ENCODE assay signal across 25 mouse cellular contexts in the genomic region with DNA sequence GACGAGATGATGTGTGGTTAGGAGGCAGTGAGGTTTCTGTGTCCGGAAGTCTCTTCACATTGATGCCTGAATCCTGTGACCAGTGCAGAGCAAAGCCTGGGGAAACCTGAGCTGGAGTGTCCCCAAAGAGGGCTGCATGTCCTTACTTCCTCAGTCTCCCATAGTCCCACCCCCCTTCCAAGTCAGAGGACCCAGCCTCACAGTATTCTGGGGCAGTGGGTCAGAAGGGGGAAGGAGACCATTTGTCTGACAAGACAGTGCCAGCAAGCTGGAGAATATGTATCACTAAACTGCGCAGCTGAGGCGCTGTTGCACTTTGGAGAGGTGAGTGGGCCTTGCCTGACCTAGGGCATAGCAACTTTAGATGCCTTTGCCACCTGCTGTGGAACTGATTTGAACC. TPM values are rescaled to one million over a fixed set of nuclear protein-coding genes. Genes with fewer than 3 reads are reported as not detected.
A peak's percentile ranks its signal among the peaks of the same experiment; 100 is the strongest.
DNase-seq lines count a peak whose midpoint lies in the region; ATAC-seq and TF ChIP-seq lines count a peak whose summit lies in the region.
"Had no signal": no experiment of that assay in that cellular context is flagged by ENCODE, and none has a peak within 500 bp of the region (broad histone marks: within the 10 kb centered on the region; RNA-seq: fewer than 3 reads in every experiment).

No protein-coding gene starts in this region.

- H3K27me3 ChIP-seq in limb, embryonic 11.5 days (ENCODE audit: control insufficient read depth, insufficient read depth, low read length), result no peaks in the 10 kb centered on the region
- no peaks in the 10 kb centered on the region for H3K27me3 ChIP-seq in limb, embryonic 10.5 days (ENCODE audit: low read depth, poor library complexity, severe bottlenecking)
- H3K27me3 ChIP-seq in liver, postnatal 0 days (ENCODE audit: insufficient read depth, low read length), result no peaks in the 10 kb centered on the region
- no peaks in the 10 kb centered on the region for H3K27me3 ChIP-seq in hindbrain, embryonic 16.5 days (replicated peaks; ENCODE audit: control insufficient read depth, insufficient read depth, low read length)
- H3K27me3 ChIP-seq: embryonic facial prominence, embryonic 13.5 days; embryonic facial prominence, embryonic 15.5 days; forebrain, embryonic 12.5 days had no signal

- no peaks in the 10 kb centered on the region for H3K9me3 ChIP-seq in limb, embryonic 11.5 days (ENCODE audit: control insufficient read depth, low read length)
- no peaks in the 10 kb centered on the region for H3K9me3 ChIP-seq in limb, embryonic 10.5 days (replicated peaks)
- H3K9me3 ChIP-seq in liver, postnatal 0 days (ENCODE audit: low read length), result no peaks in the 10 kb centered on the region
- no peaks in the 10 kb centered on the region for H3K9me3 ChIP-seq in hindbrain, embryonic 16.5 days (ENCODE audit: control insufficient read depth, low read length)
- H3K9me3 ChIP-seq: embryonic facial prominence, embryonic 13.5 days; embryonic facial prominence, embryonic 15.5 days; forebrain, embryonic 10.5 days; forebrain, embryonic 12.5 days had no signal

- H3K4me3 ChIP-seq in limb, embryonic 11.5 days (ENCODE audit: low read depth, low read length), result no peak overlapping the region
- H3K4me3 ChIP-seq in limb, embryonic 10.5 days, result no peak overlapping the region
- no peak overlapping the region for H3K4me3 ChIP-seq in liver, postnatal 0 days (ENCODE audit: low read depth, low read length)
- no peak overlapping the region for H3K4me3 ChIP-seq in hindbrain, embryonic 16.5 days (ENCODE audit: low read length)
- H3K4me3 ChIP-seq: embryonic facial prominence, embryonic 13.5 days; embryonic facial prominence, embryonic 15.5 days; erythroblast, embryonic 14.5 days; forebrain, embryonic 10.5 days; forebrain, embryonic 12.5 days had no signal

- peak; percentile 14 for DNase-seq in limb, embryonic 11.5 days (ENCODE audit: low spot score)
- DNase-seq in limb, embryonic 10.5 days (ENCODE audit: low spot score), result no peak
- DNase-seq in liver, postnatal 0 days, result peak; percentile 7
- DNase-seq in liver, result no peak
- DNase-seq: adrenal gland, adult 2 months; adrenal gland, postnatal 10 days; adrenal gland, postnatal 25 days; cerebellum, adult 11 months; cerebellum, adult 18-20 months; cerebellum, adult 8-10 months; cerebellum, adult 9-11 months; cerebellum, postnatal 14 days; cerebellum, postnatal 36 days; embryo, embryonic 11 days had no signal

- ATAC-seq in limb, embryonic 11.5 days (ENCODE audit: insufficient number of reproducible peaks, low FRiP score, low TSS enrichment, low read depth), result no peak
- no peak for ATAC-seq in liver, postnatal 0 days
- ATAC-seq in hindbrain, embryonic 16.5 days, result no peak
- ATAC-seq: forebrain, embryonic 14.5 days; forebrain, embryonic 16.5 days had no signal

- H3K9ac ChIP-seq in limb, embryonic 11.5 days (ENCODE audit: low read length), result no peak overlapping the region
- H3K9ac ChIP-seq in liver, postnatal 0 days (replicated peaks), result no peak overlapping the region
- H3K9ac ChIP-seq in hindbrain, embryonic 16.5 days (ENCODE audit: low read depth, low read length), result no peak overlapping the region
- H3K9ac ChIP-seq: embryonic facial prominence, embryonic 13.5 days; embryonic facial prominence, embryonic 15.5 days; forebrain, embryonic 12.5 days had no signal

- no peaks in the 10 kb centered on the region for H3K36me3 ChIP-seq in limb, embryonic 11.5 days (ENCODE audit: control insufficient read depth, insufficient read depth, low read length)
- no peaks in the 10 kb centered on the region for H3K36me3 ChIP-seq in limb, embryonic 10.5 days
- no peaks in the 10 kb centered on the region for H3K36me3 ChIP-seq in liver, postnatal 0 days (replicated peaks; ENCODE audit: insufficient read depth, low read length)
- no peaks in the 10 kb centered on the region for H3K36me3 ChIP-seq in hindbrain, embryonic 16.5 days (ENCODE audit: control insufficient read depth, insufficient read depth, low read length)
- H3K36me3 ChIP-seq: embryonic facial prominence, embryonic 13.5 days; embryonic facial prominence, embryonic 15.5 days; forebrain, embryonic 10.5 days; forebrain, embryonic 12.5 days had no signal

- H3K27ac ChIP-seq in limb, embryonic 11.5 days (replicated peaks; ENCODE audit: low read depth, low read length), result no peak overlapping the region
- no peak overlapping the region for H3K27ac ChIP-seq in limb, embryonic 10.5 days
- H3K27ac ChIP-seq in liver, postnatal 0 days (ENCODE audit: low read depth), result no peak overlapping the region
- no peak overlapping the region for H3K27ac ChIP-seq in hindbrain, embryonic 16.5 days (ENCODE audit: low read depth, low read length)
- H3K27ac ChIP-seq: embryonic facial prominence, embryonic 13.5 days; embryonic facial prominence, embryonic 15.5 days; forebrain, embryonic 10.5 days; forebrain, embryonic 12.5 days had no signal

- 90% methylated on average over 4 of the region's 4 CpGs for WGBS in limb, embryonic 11.5 days
- 89% methylated on average over 4 of the region's 4 CpGs for WGBS in limb, embryonic 10.5 days
- WGBS in liver, postnatal 0 days (ENCODE audit: insufficient replicate concordance), result 77% methylated on average over 4 of the region's 4 CpGs
- 85% methylated on average over 4 of the region's 4 CpGs for WGBS in hindbrain, embryonic 16.5 days

- no peak for TF ChIP-seq CTCF in liver, postnatal 0 days (IDR thresholded peaks at IDR 0.05; ENCODE audit: low read depth)

- H3K4me1 ChIP-seq in limb, embryonic 11.5 days (ENCODE audit: control insufficient read depth, insufficient read depth, low read length), result no peaks in the 10 kb centered on the region
- no peaks in the 10 kb centered on the region for H3K4me1 ChIP-seq in limb, embryonic 10.5 days
- no peaks in the 10 kb centered on the region for H3K4me1 ChIP-seq in liver, postnatal 0 days (ENCODE audit: insufficient read depth)
- no peaks in the 10 kb centered on the region for H3K4me1 ChIP-seq in hindbrain, embryonic 16.5 days (ENCODE audit: control insufficient read depth, insufficient read depth, low read depth, low read length)
- H3K4me1 ChIP-seq: embryonic facial prominence, embryonic 13.5 days; embryonic facial prominence, embryonic 15.5 days; forebrain, embryonic 10.5 days; forebrain, embryonic 12.5 days had no signal

- no peak overlapping the region for H3K4me2 ChIP-seq in limb, embryonic 11.5 days (ENCODE audit: low read depth, severe bottlenecking)
- no peak overlapping the region for H3K4me2 ChIP-seq in liver, postnatal 0 days (ENCODE audit: low read depth, low read length)
- H3K4me2 ChIP-seq in hindbrain, embryonic 16.5 days (ENCODE audit: low read length), result no peak overlapping the region
- H3K4me2 ChIP-seq: embryonic facial prominence, embryonic 13.5 days; embryonic facial prominence, embryonic 15.5 days; forebrain, embryonic 12.5 days had no signal

- no peak for TF ChIP-seq EP300 in liver, postnatal 0 days (IDR thresholded peaks at IDR 0.05; ENCODE audit: low read depth)

RNA-seq across cellular contexts. Expression of a gene that starts 26.5 kb away (rescaled TPM):
- not detected in 2 replicates for polyA plus RNA-seq in limb, embryonic 11.5 days (2014; fragmentation: Nextera tagmentation; extraction: Ambion mirVana)
- polyA plus RNA-seq in limb, embryonic 10.5 days (2016; fragmentation: Nextera tagmentation; extraction: Ambion mirVana), result not detected in 2 replicates
- polyA plus RNA-seq in liver, postnatal 0 days (2015; fragmentation: Nextera tagmentation; extraction: Ambion mirVana), result 0.04 TPM in 1 of 2 replicates, not detected in the other
- not detected in 2 replicates for polyA plus RNA-seq in hindbrain, embryonic 16.5 days (2015; fragmentation: Nextera tagmentation; extraction: Ambion mirVana)
- polyA plus RNA-seq: adrenal gland, adult 2 months; brain, embryonic 14.5 days; C2C12; embryonic facial prominence, embryonic 11.5 days; embryonic facial prominence, embryonic 13.5 days; embryonic facial prominence, embryonic 15.5 days; erythroblast, embryonic 14.5 days; forebrain, embryonic 10.5 days; forebrain, embryonic 12.5 days; forebrain, embryonic 14.5 days; forebrain, embryonic 16.5 days had no signal

Comparison
In these comparisons a context has a peak if more than half of its experiments do, and no peak if none do; other contexts are left out.
1. DNase-seq: peak in limb, embryonic 11.5 days (single experiment) and liver, postnatal 0 days (single experiment); none in limb, embryonic 10.5 days (single experiment) and liver (single experiment).